Mouse (Mus musculus) kidney, adult 2 months (tissue): Measurements from ENCODE around the gene Dgkq. TPM values are rescaled to one million over a fixed set of nuclear protein-coding genes. Genes with fewer than 3 reads are reported as not detected.

Experiments used
- DNase-seq: peaks from one replicate; pipeline ENCODE4 v3.0.0; 2021
- H3K27ac ChIP-seq: fragments of 200-500 bp; 2 replicates; pipeline ENCODE4 v1.5.1; 2012; ENCODE audit warnings: low read depth, low read length, control low read depth, inconsistent platforms; ENCODE audit not compliant: insufficient read depth
- H3K27me3 ChIP-seq: fragments of 200-500 bp; replicated peaks from 2 replicates; pipeline ENCODE4 v1.6.1; 2012; ENCODE audit warnings: mild to moderate bottlenecking, moderate library complexity, low read length, inconsistent platforms; ENCODE audit not compliant: control insufficient read depth, insufficient read depth
- H3K36me3 ChIP-seq: fragments of 200-500 bp; 2 replicates; pipeline ENCODE4 v1.6.1; 2012; ENCODE audit warnings: mild to moderate bottlenecking, moderate library complexity, low read length, inconsistent platforms; ENCODE audit not compliant: control insufficient read depth, insufficient read depth
- H3K4me1 ChIP-seq: fragments of 200-500 bp; 2 replicates; pipeline ENCODE4 v1.6.1; 2011; ENCODE audit warnings: low read length; ENCODE audit not compliant: control insufficient read depth, insufficient read depth
- H3K4me3 ChIP-seq: fragments of 200-500 bp; 2 replicates; pipeline ENCODE4 v1.5.1; 2011; ENCODE audit warnings: mild to moderate bottlenecking, low read depth, low read length, control low read depth; ENCODE audit not compliant: insufficient read depth
- CTCF ChIP-seq: fragments of 200-500 bp; conservative IDR thresholded peaks from 2 replicates; pipeline ENCODE4 v1.5.1; 2011; ENCODE audit warnings: low read depth, mild to moderate bottlenecking, control low read depth, low read length, moderate library complexity, mixed read lengths; ENCODE audit not compliant: insufficient read depth, insufficient read length
- POLR2A ChIP-seq: fragments of 200-500 bp; IDR thresholded peaks from one replicate; pipeline ENCODE4 v1.6.1; 2011; ENCODE audit warnings: low read depth, low read length, control low read depth
- WGBS: fragments of 180-500 bp; shearing (Covaris S2); methylation state at CpG from one replicate; pipeline ENCODE4 v1.1.7; 2018; 5-methylcytosine and 5-hydroxymethylcytosine counted together
- polyA plus RNA-seq: library from polyadenylated mRNA; depleted of rRNA; stranded (reverse); fragments of >200 nt; gene quantifications from 2 replicates; pipeline ENCODE4 v1.2.3, GENCODE M21; 2012

Dgkq gene
- polyA plus RNA-seq, 1 experiment: 27.9 TPM

GRCm38 (mm10) chr5:108662772-108663171 lies 6.7 kb downstream of the Dgkq start:
- 87% methylated on average over 4 of the region's 4 CpGs for WGBS
- no peaks in the 10 kb centered on the region for H3K36me3 ChIP-seq
- no peak overlapping the region for H3K4me3 ChIP-seq
- H3K27me3 ChIP-seq: no peaks in the 10 kb centered on the region
- no peak overlapping the region for H3K27ac ChIP-seq
- H3K4me1 ChIP-seq: peaks cover 10% of the 10 kb centered on the region; the same call in 1 of the 2 replicates
- TF ChIP-seq CTCF (no peak), POLR2A (no peak)
- DNase-seq: no peak

GRCm38 (mm10) chr5:108660632-108661268 lies 8.7 kb downstream of the Dgkq start:
- peak overlapping the region; percentile 58 for H3K27ac ChIP-seq
- peak; percentile 95 for DNase-seq
- 16% methylated on average over 36 of the region's 36 CpGs for WGBS

GRCm38 (mm10) chr5:108659698-108660631 lies 9.5 kb downstream of the Dgkq start, which contains the start of gene Idua:
TSS of gene Idua (plus strand) at chr5:108660331.
- Histone ChIP-seq H3K36me3 (peaks cover 2% of the 10 kb centered on the region; the same call in 1 of the 2 replicates), H3K27ac (peak within 1 kb of the TSS; percentile 58), H3K27me3 (no peaks in the 10 kb centered on the region), H3K4me3 (peak within 1 kb of the TSS; percentile 91), H3K4me1 (peaks cover 10% of the 10 kb centered on the region; the same call in 1 of the 2 replicates)
- peak; percentile 71 for DNase-seq
- no peak for TF ChIP-seq POLR2A
- no peak for TF ChIP-seq CTCF
- 7% methylated on average over 24 of the region's 24 CpGs for WGBS

More at GRCm38 (mm10) chr5:108660632-108661268, 8.7 kb downstream of the Dgkq start:
- no peaks in the 10 kb centered on the region for H3K27me3 ChIP-seq
- H3K4me3 ChIP-seq: peak overlapping the region; percentile 91
- H3K4me1 ChIP-seq: peaks cover 10% of the 10 kb centered on the region; the same call in 1 of the 2 replicates
- no peaks in the 10 kb centered on the region for H3K36me3 ChIP-seq
- TF ChIP-seq POLR2A: no peak
- no peak for TF ChIP-seq CTCF

- TF ChIP-seq POLR2A: no peak
- TF ChIP-seq CTCF: no peak
- Histone ChIP-seq H3K4me3 (no peak overlapping the region), H3K27ac (no peak overlapping the region), H3K27me3 (no peaks in the 10 kb centered on the region), H3K36me3 (peaks cover 3% of the 10 kb centered on the region), H3K4me1 (peaks cover 15% of the 10 kb centered on the region; the same call in 1 of the 2 replicates)
- 92% methylated on average over 1 of the region's 1 CpGs for WGBS
- no peak for DNase-seq
Observed at GRCm38 (mm10) chr5:108658611-108659010, 10.9 kb downstream of the Dgkq start.

GRCm38 (mm10) chr5:108657406-108657805 lies 12.1 kb downstream of the Dgkq start:
- TF ChIP-seq POLR2A (no peak), CTCF (no peak)
- Histone ChIP-seq H3K4me1 (peaks cover 15% of the 10 kb centered on the region; the same call in 1 of the 2 replicates), H3K27me3 (no peaks in the 10 kb centered on the region), H3K36me3 (peaks cover 3% of the 10 kb centered on the region), H3K27ac (no peak overlapping the region), H3K4me3 (no peak overlapping the region)
- WGBS: 71% methylated on average over 5 of the region's 5 CpGs
- DNase-seq: no peak

- H3K4me1 ChIP-seq: peaks cover 14% of the 10 kb centered on the region; the same call in 1 of the 2 replicates
- no peak overlapping the region for H3K4me3 ChIP-seq
- TF ChIP-seq POLR2A (no peak), CTCF (no peak)
- H3K27me3 ChIP-seq: no peaks in the 10 kb centered on the region
- 90% methylated on average over 15 of the region's 15 CpGs for WGBS
- no peak for DNase-seq
- H3K27ac ChIP-seq: no peak overlapping the region
- peaks cover 3% of the 10 kb centered on the region for H3K36me3 ChIP-seq
Observed at GRCm38 (mm10) chr5:108655891-108656650, 13.4 kb downstream of the Dgkq start.
